Mouse (Mus musculus) CD4-positive helper T cell, adult 2 months (primary cell): ENCODE results near the gene Mafg.
"Not testable (repeated sequence)": the region's sequence is repeated elsewhere in the genome, so short reads cannot be mapped to it uniquely, and the experiment has no call there.

Source experiments
- DNase-seq: peaks from one replicate; pipeline ENCODE4 v3.0.0-alpha.2; 2012; ENCODE audit warnings: low read depth, missing footprints, low spot score

The Mafg gene

GRCm38 (mm10) chr11:120598283-120598989 is 35.0 kb downstream of the Mafg start, which contains the start of the genes Alyref and Anapc11:
Gene Alyref, minus strand, starts transcription at chr11:120598365.
Gene Anapc11, plus strand, starts transcription at chr11:120598421.
- DNase-seq: peak; percentile 99

DNA sequence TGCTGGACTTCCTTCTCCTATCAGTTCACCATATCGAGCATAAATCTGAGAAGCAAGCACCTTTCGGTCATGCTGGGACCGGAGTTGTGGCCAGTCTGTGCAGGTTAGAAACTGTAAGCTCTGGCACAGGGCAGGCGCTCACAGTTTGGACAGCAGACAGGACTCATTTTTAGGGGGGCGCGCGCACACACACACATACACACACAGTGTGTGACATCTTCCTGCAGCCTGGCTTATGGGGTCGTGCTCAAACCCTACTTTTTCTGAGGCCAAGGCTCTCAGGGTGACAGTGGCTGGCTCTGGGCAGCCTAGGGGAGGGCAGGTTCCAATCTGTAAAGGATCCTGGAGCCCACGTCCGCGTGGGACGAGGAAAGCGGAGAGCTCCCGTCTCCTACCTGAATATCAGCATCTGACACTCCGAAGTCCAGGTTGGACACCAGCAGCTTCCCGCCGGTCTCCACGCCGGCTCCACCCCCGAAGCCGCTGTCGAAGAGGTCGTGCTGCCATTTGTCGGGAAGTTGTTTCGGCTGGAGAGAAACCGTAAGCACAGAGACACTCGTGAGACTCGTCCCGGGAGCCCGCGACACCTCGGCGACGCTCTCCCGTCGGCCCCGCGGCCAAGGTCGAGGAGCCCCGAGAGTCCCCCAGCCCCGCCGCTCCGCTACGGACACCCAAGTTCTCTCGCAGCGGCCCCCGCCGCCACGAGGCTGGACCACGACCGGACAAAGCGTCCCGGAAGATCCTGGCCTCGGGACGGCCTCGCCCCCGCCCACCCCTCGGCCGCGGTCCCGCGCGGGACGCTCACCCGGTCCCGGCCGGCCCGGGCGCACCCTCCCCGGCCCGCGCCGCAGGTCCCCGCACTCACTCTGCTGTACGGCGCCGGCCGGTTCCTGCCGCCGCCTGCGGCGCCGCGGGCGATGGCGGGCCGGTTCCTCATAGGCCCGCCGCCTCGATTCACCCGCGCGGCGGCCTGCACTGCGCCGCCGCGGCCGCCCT is 35.9 kb downstream of the Mafg start:
- DNase-seq: peak; percentile 39

DNA sequence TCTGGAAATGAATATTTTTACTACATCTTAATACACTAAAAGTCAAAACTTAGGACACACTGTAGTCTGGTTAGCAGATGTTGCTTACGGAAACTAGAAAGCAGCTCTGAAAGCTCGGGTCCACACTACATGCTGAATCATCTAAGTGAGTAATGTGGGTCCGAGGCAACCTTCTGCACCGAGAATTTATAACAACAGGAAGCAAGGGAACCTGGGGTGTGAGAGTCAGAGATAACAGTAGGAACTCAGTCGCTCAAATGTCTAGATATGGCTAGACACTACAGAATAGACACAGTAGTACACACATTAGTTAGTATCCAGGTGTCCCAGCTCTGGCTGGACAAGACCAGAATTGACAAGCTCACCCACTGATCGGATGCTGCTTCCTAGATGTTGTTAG is 44.9 kb downstream of the Mafg start:
- DNase-seq: no peak

- no peak for DNase-seq
Measured at GRCm38 (mm10) chr11:120583937-120584336, 49.5 kb downstream of the Mafg start.

DNA sequence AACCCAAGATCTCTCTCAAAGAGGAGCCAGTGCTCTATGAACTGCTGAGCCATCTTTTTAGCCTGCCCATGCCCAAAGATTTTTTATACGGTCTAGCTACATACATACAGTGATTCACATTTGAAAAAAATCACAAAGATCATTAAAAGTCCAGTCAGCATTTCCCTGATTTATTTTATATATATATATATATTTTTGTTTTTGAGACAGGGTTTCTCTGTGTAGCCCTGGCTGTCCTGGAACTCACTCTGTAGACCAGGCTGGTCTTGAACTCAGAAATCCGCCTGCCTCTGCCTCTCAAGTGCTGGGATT is 50.5 kb downstream of the Mafg start:
- DNase-seq: not testable (repeated sequence)

DNA sequence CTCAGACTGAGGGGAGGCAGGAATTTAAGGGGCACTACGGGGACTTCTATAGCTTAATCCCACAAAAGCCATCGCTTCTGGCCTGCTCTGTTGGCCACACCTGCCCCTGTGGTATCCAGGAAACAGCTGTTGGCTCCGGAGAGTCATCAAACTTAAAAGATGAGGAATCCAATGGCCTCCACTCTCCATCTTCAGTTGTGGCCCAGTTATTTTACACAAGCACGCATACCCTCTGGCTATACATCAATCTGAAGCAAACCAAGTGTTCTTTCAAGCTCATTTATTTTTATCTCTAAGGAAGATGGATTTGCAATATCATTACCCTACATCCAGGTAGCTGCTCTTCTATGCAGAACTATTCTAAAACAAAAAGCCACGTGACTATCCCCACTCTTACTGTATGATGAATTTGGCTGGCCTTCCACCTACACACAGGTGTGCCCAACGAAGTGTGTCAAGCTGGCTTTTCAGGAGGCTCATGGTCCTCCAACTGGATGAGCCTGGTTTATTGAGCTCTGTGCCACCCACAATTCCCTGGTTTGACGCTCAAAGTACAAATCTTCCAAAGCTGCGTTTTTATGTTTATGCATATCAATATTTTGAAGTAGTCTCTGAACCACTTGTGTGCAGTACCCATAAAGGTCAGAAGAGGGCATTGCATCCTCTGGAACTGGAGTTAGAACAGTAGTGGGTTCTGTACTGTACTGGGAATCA is 51.0 kb downstream of the Mafg start:
- peak; percentile 73 for DNase-seq

GRCm38 (mm10) chr11:120581490-120582267 is 51.7 kb downstream of the Mafg start, which contains the start of gene Arhgdia:
Gene Arhgdia, minus strand, starts transcription at chr11:120581624.
- DNase-seq: peak; percentile 92

DNA sequence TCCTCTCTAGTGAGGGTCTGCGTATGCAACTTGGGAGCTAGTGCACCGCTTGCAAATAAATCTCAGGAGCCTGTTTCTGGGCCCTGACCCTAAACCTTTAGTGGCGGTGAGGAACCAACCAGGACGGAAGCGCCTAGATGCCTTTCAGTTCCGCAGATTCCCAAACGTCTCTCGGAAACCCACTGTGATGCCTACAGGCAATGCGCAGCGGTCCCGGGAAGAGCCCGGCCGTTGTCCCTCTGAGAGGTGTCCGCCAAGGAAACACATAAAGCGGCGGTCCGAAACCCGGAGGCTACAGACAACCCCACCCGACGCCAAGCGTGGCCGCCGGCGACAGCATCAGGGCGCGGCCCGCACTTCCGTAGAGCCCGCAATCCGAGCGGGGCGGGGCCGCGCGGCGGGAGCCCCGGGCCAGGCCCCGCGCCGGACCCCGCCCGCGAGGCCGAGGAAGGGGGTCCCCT is 52.5 kb downstream of the Mafg start:
- peak; percentile 67 for DNase-seq

DNA sequence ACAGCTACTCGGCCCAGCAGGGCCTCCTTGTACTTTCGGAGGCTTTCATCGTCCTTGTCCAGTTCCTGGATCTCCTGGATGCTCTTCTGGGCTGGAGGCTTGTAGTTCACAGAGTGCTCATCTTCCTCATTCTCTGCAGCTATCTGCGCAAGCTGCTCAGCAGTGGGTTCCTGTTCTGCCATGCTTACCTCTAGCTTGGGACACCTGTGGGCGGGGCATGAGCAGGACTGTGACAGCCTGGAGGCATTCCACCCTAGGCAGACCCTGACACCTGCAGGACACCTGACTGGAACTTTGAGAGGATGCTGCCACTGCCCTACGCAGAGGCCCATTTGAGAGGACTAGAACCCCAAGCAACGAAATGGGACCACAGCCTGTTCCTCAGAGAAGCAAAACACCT is 53.2 kb downstream of the Mafg start:
- peak; percentile 47 for DNase-seq

GRCm38 (mm10) chr11:120579316-120580107 is 53.9 kb downstream of the Mafg start:
- peak; percentile 80 for DNase-seq

GRCm38 (mm10) chr11:120578694-120579243 is 54.6 kb downstream of the Mafg start:
- no peak for DNase-seq

GRCm38 (mm10) chr11:120578024-120578693 is 55.2 kb downstream of the Mafg start:
- no peak for DNase-seq

- peak; percentile 64 for DNase-seq
Measured at GRCm38 (mm10) chr11:120577211-120578023, 56.0 kb downstream of the Mafg start.

DNA sequence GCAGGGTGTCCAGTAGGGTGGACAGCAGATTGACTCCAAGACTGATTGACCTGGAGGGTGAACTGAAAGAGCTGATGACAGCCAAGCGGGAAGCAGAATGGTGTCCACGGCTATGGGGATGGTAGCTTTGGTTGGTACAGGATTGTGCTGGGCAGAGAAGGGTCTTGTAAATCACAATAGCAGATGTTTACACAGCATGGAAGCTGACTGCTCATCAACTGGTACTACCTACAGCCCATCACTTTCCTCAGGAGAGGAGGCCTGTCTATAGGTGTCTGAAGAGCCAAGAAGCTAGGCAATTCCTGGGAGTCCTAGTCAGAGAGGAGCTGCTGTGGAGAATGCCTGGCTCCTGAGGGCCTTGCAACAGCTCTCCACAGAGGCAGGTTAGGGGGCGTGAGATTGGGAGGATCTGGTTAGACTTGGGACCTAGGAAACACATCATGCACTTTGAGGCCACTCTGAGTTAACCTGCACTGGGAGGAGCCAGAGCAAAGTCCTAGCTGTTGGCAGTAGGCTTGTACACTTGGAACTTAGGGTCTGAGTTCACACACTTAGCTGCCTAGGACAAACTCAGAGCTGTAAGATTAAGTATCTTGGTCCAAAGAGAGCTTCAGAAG is 56.9 kb downstream of the Mafg start:
- no peak for DNase-seq

- DNase-seq: no peak
Measured at GRCm38 (mm10) chr11:120575940-120576339, 57.5 kb downstream of the Mafg start.
